34 mouse cellular contexts compared by ENCODE assay signal in the genomic region with DNA sequence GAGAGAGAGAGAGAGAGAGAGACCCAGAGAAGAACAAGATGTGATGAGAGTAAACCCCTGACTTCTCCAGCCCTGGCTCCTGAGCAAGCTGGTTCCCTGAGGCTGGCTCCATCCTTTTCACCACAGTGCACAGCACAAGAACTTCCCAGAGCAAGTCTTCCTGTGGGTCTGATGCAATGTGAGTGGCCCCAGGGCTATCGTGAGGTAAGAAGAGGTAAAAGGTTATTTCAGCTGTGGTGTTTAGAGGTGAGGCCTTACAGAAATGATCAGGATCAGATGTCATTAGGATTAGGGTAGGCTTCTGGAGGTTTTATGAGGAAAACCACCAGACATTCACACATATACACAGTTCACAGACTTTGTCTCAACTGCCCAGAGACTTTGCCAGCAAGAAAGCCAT. TPM values are rescaled to one million over a fixed set of nuclear protein-coding genes. Genes with fewer than 3 reads are reported as not detected.
DNase-seq lines count a peak whose midpoint lies in the region; ATAC-seq and TF ChIP-seq lines count a peak whose summit lies in the region.
"Had no signal": no experiment of that assay in that cellular context is flagged by ENCODE, and none has a peak within 500 bp of the region (broad histone marks: within the 10 kb centered on the region; RNA-seq: fewer than 3 reads in every experiment).

No protein-coding gene starts in this region.

- no peak overlapping the region for H3K9ac ChIP-seq in liver, adult 2 months (ENCODE audit: low read depth, low read length)
- H3K9ac ChIP-seq in liver, embryonic 12.5 days: no peak overlapping the region
- H3K9ac ChIP-seq: embryonic facial prominence, embryonic 13.5 days; forebrain, embryonic 13.5 days; hindbrain, embryonic 14.5 days had no signal

- ATAC-seq in liver, embryonic 12.5 days: no peak
- ATAC-seq: forebrain, embryonic 13.5 days; forebrain, embryonic 16.5 days; hindbrain, postnatal 0 days; inflammation-experienced regulatory T-cells, adult 6 months; Patski had no signal

- H3K79me2 ChIP-seq in liver, adult 2 months (ENCODE audit: control insufficient read depth, insufficient read depth, low read length): no peaks in the 10 kb centered on the region
- H3K79me2 ChIP-seq in myocyte (ENCODE audit: control insufficient read depth, insufficient read depth): no peaks in the 10 kb centered on the region

- 0 out of 2 replicates have a peak, but pooled peaks cover 11% of the 10 kb centered on the region for H3K36me3 ChIP-seq in heart, embryonic 10.5 days
- H3K36me3 ChIP-seq in liver, adult 2 months (ENCODE audit: control insufficient read depth, insufficient read depth, low read length): no peaks in the 10 kb centered on the region
- H3K36me3 ChIP-seq in liver, embryonic 12.5 days: no peaks in the 10 kb centered on the region
- H3K36me3 ChIP-seq in myocyte (ENCODE audit: control insufficient read depth, insufficient read depth): no peaks in the 10 kb centered on the region
- H3K36me3 ChIP-seq: G1E had no signal

- WGBS in heart, embryonic 10.5 days: 87% methylated on average over 1 of the region's 1 CpGs
- 5% methylated on average over 1 of the region's 1 CpGs for WGBS in liver, adult 2 months
- WGBS in liver, embryonic 12.5 days (ENCODE audit: insufficient replicate concordance): 48% methylated on average over 1 of the region's 1 CpGs

- no peak overlapping the region for H3ac ChIP-seq in myocyte (ENCODE audit: control insufficient read depth, insufficient read length)

- no peak overlapping the region for H3K4me3 ChIP-seq in heart, embryonic 10.5 days
- no peak overlapping the region for H3K4me3 ChIP-seq in liver, adult 2 months (ENCODE audit: insufficient read depth, low read depth, low read length)
- no peak overlapping the region for H3K4me3 ChIP-seq in liver, embryonic 12.5 days
- no peak overlapping the region for H3K4me3 ChIP-seq in myocyte
- H3K4me3 ChIP-seq: embryonic facial prominence, embryonic 10.5 days; embryonic facial prominence, embryonic 13.5 days; erythroblast, embryonic 14.5 days; forebrain, embryonic 10.5 days; forebrain, embryonic 13.5 days; gastrocnemius, adult 2 months; heart, adult 2 months had no signal

- intact Hi-C loops in heart, postnatal 25 days (cut with DNase I): no loop called here

- no peaks in the 10 kb centered on the region for H3K9me3 ChIP-seq in heart, embryonic 10.5 days
- no peaks in the 10 kb centered on the region for H3K9me3 ChIP-seq in liver, embryonic 12.5 days (replicated peaks)
- H3K9me3 ChIP-seq: embryonic facial prominence, embryonic 10.5 days; embryonic facial prominence, embryonic 13.5 days; forebrain, embryonic 10.5 days; forebrain, embryonic 13.5 days; G1E had no signal

- H3K4me1 ChIP-seq in heart, embryonic 10.5 days: peaks cover 22% of the 10 kb centered on the region
- H3K4me1 ChIP-seq in liver, adult 2 months (ENCODE audit: control insufficient read depth, insufficient read depth, low read length): peaks cover 4% of the 10 kb centered on the region
- peaks cover 39% of the 10 kb centered on the region for H3K4me1 ChIP-seq in liver, embryonic 12.5 days
- H3K4me1 ChIP-seq: embryonic facial prominence, embryonic 13.5 days had no signal

- DNase-seq in heart, embryonic 10.5 days (ENCODE audit: low spot score): peak; percentile 41
- DNase-seq in heart, postnatal 25 days (ENCODE audit: low spot score): no peak
- DNase-seq in liver, adult 2 months (ENCODE audit: extremely low read depth, low read depth, low spot score): peak; percentile 72
- DNase-seq in fat pad, adult 2 months (ENCODE audit: extremely low read depth, low read depth, low spot score): peak; percentile 74
- DNase-seq in adrenal gland, adult 8-10 months: no peak
- DNase-seq: adrenal gland, adult 2 months; adrenal gland, postnatal 25 days; B cell, adult 2 months; cerebellum, adult 11-12 months; cerebellum, adult 8-10 months; cerebellum, postnatal 10 days; cerebellum, postnatal 36 days; embryo, embryonic 11 days; gastrocnemius, adult 2 months; gastrocnemius, postnatal 14 days; heart, adult 2 months; heart, postnatal 4 days had no signal

- no peaks in the 10 kb centered on the region for H3K27me3 ChIP-seq in heart, embryonic 10.5 days (ENCODE audit: insufficient read depth, poor library complexity, severe bottlenecking)
- no peaks in the 10 kb centered on the region for H3K27me3 ChIP-seq in liver, adult 2 months (ENCODE audit: control insufficient read depth, insufficient read depth, low read length)
- no peaks in the 10 kb centered on the region for H3K27me3 ChIP-seq in liver, embryonic 12.5 days (replicated peaks)
- peaks cover 16% of the 10 kb centered on the region for H3K27me3 ChIP-seq in myocyte (ENCODE audit: control insufficient read depth, insufficient read depth, insufficient read length)
- H3K27me3 ChIP-seq: CH12.LX; embryonic facial prominence, embryonic 13.5 days; forebrain, embryonic 13.5 days had no signal

- no peak overlapping the region for H3K4me2 ChIP-seq in liver, embryonic 12.5 days
- H3K4me2 ChIP-seq in myocyte (ENCODE audit: low read depth): peak overlapping the region; percentile 14
- H3K4me2 ChIP-seq: embryonic facial prominence, embryonic 13.5 days; forebrain, embryonic 13.5 days; heart, embryonic 11.5 days; hindbrain, embryonic 14.5 days had no signal

- no peak overlapping the region for H3K27ac ChIP-seq in heart, embryonic 10.5 days
- no peak overlapping the region for H3K27ac ChIP-seq in liver, adult 2 months (replicated peaks; ENCODE audit: insufficient read depth, low read depth, low read length)
- H3K27ac ChIP-seq in liver, embryonic 12.5 days: no peak overlapping the region
- H3K27ac ChIP-seq: embryonic facial prominence, embryonic 10.5 days; embryonic facial prominence, embryonic 13.5 days; forebrain, embryonic 10.5 days; forebrain, embryonic 13.5 days; gastrocnemius, adult 2 months; heart, adult 2 months; hindbrain, embryonic 14.5 days; hindbrain, postnatal 0 days had no signal

- no peak for TF ChIP-seq POLR2A in liver, adult 2 months (IDR thresholded peaks at IDR 0.05; ENCODE audit: extremely low read depth, insufficient read depth, low read length)
- no peak for TF ChIP-seq POLR2A in myocyte (IDR thresholded peaks at IDR 0.05; ENCODE audit: insufficient read length, low read depth)

- no peak for TF ChIP-seq CTCF in liver, adult 2 months (IDR thresholded peaks at IDR 0.05; ENCODE audit: low read depth, low read length)

TF ChIP-seq in myocyte, 11 proteins besides CTCF, POLR2A, EP300 and RAD21:
- TF ChIP-seq TCF12 (IDR thresholded peaks at IDR 0.05; ENCODE audit: insufficient read depth, poor library complexity, severe bottlenecking) (no peak), USF1 (IDR thresholded peaks at IDR 0.05; ENCODE audit: low read depth) (no peak), CEBPB (IDR thresholded peaks at IDR 0.05; ENCODE audit: insufficient read depth, poor library complexity, severe bottlenecking) (no peak), REST (IDR thresholded peaks at IDR 0.05; ENCODE audit: insufficient read depth, insufficient read length) (no peak), TCF3 (IDR thresholded peaks at IDR 0.05; ENCODE audit: insufficient read length, low read depth) (no peak), SRF (IDR thresholded peaks at IDR 0.05; ENCODE audit: control insufficient read depth, insufficient read length, low read depth) (no peak), E2F4 (IDR thresholded peaks at IDR 0.05; ENCODE audit: insufficient read depth) (no peak), MYOG (IDR thresholded peaks at IDR 0.05; ENCODE audit: control insufficient read depth in 1 of 3, insufficient read depth in 1 of 3, insufficient read length in 2 of 3, low read depth in 2 of 3) (no peak), POLR2AphosphoS2 (IDR thresholded peaks at IDR 0.05; ENCODE audit: insufficient read length, low read depth) (no peak), MYOD1 (IDR thresholded peaks at IDR 0.05; ENCODE audit: control insufficient read depth in 1 of 3, insufficient read length in 2 of 3, low read depth in 2 of 3) (no peak), MAX (IDR thresholded peaks at IDR 0.05; ENCODE audit: low read depth) (no peak)

RNA-seq across cellular contexts. Expression of a gene that starts 4.7 kb away (rescaled TPM):
- 30.2 and 31.5 TPM in 2 replicates for polyA plus RNA-seq in heart, embryonic 10.5 days (2016; fragmentation: Nextera tagmentation; extraction: Ambion mirVana)
- total RNA-seq in heart, postnatal 25 days (2021): 10 to 100 TPM; 42.5 to 44.2 TPM
- 25.9 and 30.9 TPM in 2 replicates for total RNA-seq in liver, adult 2 months (2014; rRNA removed)
- polyA plus RNA-seq in liver, adult 2 months (2012; rRNA removed): 15.6 and 16.2 TPM in 2 replicates
- polyA plus RNA-seq in liver, embryonic 12.5 days (2016; fragmentation: Nextera tagmentation; extraction: Ambion mirVana): 34.6 and 38.2 TPM in 2 replicates
- polyA plus RNA-seq in myocyte (2012; fragmentation: generic; extraction: Trizol): 21.5 TPM
- 10 to 100 TPM; 71.4 to 99.2 (median 87.3) TPM for total RNA-seq in adrenal gland, adult 8-10 months (2022)

RNA-seq across cellular contexts. Expression of a gene that starts 47.9 kb away (rescaled TPM):
- polyA plus RNA-seq in heart, embryonic 10.5 days (2016; fragmentation: Nextera tagmentation; extraction: Ambion mirVana): 21.3 and 24.5 TPM in 2 replicates
- total RNA-seq in heart, postnatal 25 days (2021): 10 to 100 TPM; 11.8 to 13.9 TPM
- 0.28 and 0.34 TPM in 2 replicates for total RNA-seq in liver, adult 2 months (2014; rRNA removed)
- 0.20 and 0.22 TPM in 2 replicates for polyA plus RNA-seq in liver, adult 2 months (2012; rRNA removed)
- 3.2 and 3.3 TPM in 2 replicates for polyA plus RNA-seq in liver, embryonic 12.5 days (2016; fragmentation: Nextera tagmentation; extraction: Ambion mirVana)
- 0.52 TPM for polyA plus RNA-seq in myocyte (2012; fragmentation: generic; extraction: Trizol)
- total RNA-seq in adrenal gland, adult 8-10 months (2022): 1 to 10 TPM; 3.5 to 4.9 (median 4.4) TPM
- polyA plus RNA-seq: erythroblast, embryonic 14.5 days; G1E had no signal

RNA-seq across cellular contexts. Expression of a gene that starts 59.7 kb away (rescaled TPM):
- polyA plus RNA-seq in heart, embryonic 10.5 days (2016; fragmentation: Nextera tagmentation; extraction: Ambion mirVana): 0.17 and 0.20 TPM in 2 replicates
- total RNA-seq in heart, postnatal 25 days (2021): under 1 TPM; 0.31 to 0.42 TPM
- not detected in 2 replicates for total RNA-seq in liver, adult 2 months (2014; rRNA removed)
- not detected in 2 replicates for polyA plus RNA-seq in liver, adult 2 months (2012; rRNA removed)
- not detected in 2 replicates for polyA plus RNA-seq in liver, embryonic 12.5 days (2016; fragmentation: Nextera tagmentation; extraction: Ambion mirVana)
- polyA plus RNA-seq in myocyte (2012; fragmentation: generic; extraction: Trizol): not detected
- 1 to 10 TPM in 1 of 4 experiments, under 1 TPM in 3; 0.67 to 1.1 (median 0.82) TPM for total RNA-seq in adrenal gland, adult 8-10 months (2022)
- total RNA-seq: CH12.LX; heart, postnatal 4 days had no signal
- polyA plus RNA-seq: erythroblast, embryonic 14.5 days; G1E; heart, embryonic 14.5 days; heart, postnatal 0 days had no signal

Comparison
In these comparisons a context has a peak if more than half of its experiments do, and no peak if none do; other contexts are left out.
1. DNase-seq: peak in heart, embryonic 10.5 days (single experiment), liver, adult 2 months (single experiment) and fat pad, adult 2 months (single experiment); none in heart, postnatal 25 days (single experiment) and adrenal gland, adult 8-10 months (single experiment).